Mouse (Mus musculus) lung, postnatal 0 days (tissue): ENCODE data around the gene Nuak1. TPM values are rescaled to one million over a fixed set of nuclear protein-coding genes. Genes with fewer than 3 reads are reported as not detected.

Experiments
- ATAC-seq: fragments of 200-750 bp; cut with Nextera tagmentation; 2 replicates; pipeline ENCODE4 v1.8.0; 2017; ENCODE audit warnings: moderate library complexity
- DNase-seq: peaks from one replicate; pipeline ENCODE4 v3.0.0-alpha.2; 2016; ENCODE audit warnings: low spot score
- H3K27ac ChIP-seq: fragments of 300-500 bp; sonication (generic); 2 replicates; pipeline ENCODE4 v1.5.1; 2014; ENCODE audit warnings: antibody characterized with exemption, mild to moderate bottlenecking, low read length, mixed read lengths
- H3K27me3 ChIP-seq: fragments of 300-500 bp; sonication (generic); replicated peaks from 2 replicates; pipeline ENCODE4 v1.6.1; 2014; ENCODE audit warnings: low read length, mixed read lengths; ENCODE audit not compliant: insufficient read depth
- H3K36me3 ChIP-seq: fragments of 300-500 bp; sonication (generic); 2 replicates; pipeline ENCODE4 v1.6.1; 2014; ENCODE audit warnings: low read length, mixed read lengths; ENCODE audit not compliant: insufficient read depth
- H3K4me1 ChIP-seq: fragments of 300-500 bp; sonication (generic); 2 replicates; pipeline ENCODE4 v1.6.1; 2014; ENCODE audit warnings: antibody characterized with exemption, low read depth, low read length, mixed read lengths; ENCODE audit not compliant: insufficient read depth
- H3K4me2 ChIP-seq: fragments of 300-500 bp; sonication (generic); replicated peaks from 2 replicates; pipeline ENCODE4 v1.6.1; 2014; ENCODE audit warnings: low read depth, mild to moderate bottlenecking, low read length, moderate library complexity, mixed read lengths
- H3K4me3 ChIP-seq: fragments of 300-500 bp; sonication (generic); 2 replicates; pipeline ENCODE4 v1.5.1; 2014; ENCODE audit warnings: low read depth, low read length
- H3K9ac ChIP-seq: fragments of 300-500 bp; sonication (generic); replicated peaks from 2 replicates; pipeline ENCODE4 v1.6.1; 2014; ENCODE audit warnings: low read depth, mild to moderate bottlenecking
- H3K9me3 ChIP-seq: fragments of 300-500 bp; sonication (generic); 2 replicates; pipeline ENCODE4 v1.6.1; 2016; ENCODE audit warnings: low read length, mixed read lengths
- CTCF ChIP-seq: IDR thresholded peaks from 2 replicates; pipeline ENCODE4 v1.5.1; 2016; ENCODE audit warnings: antibody characterized with exemption, mild to moderate bottlenecking
- EP300 ChIP-seq: IDR thresholded peaks from 2 replicates; pipeline ENCODE4 v1.6.1; 2016; ENCODE audit warnings: antibody characterized with exemption, mild to moderate bottlenecking, control low read depth
- WGBS: fragments of 180-500 bp; shearing (Covaris S2); extraction: QIAGEN DNeasy Blood & Tissue Kit; methylation state at CpG from one replicate; pipeline ENCODE4 v1.1.7; 2014; 5-methylcytosine and 5-hydroxymethylcytosine counted together
- polyA plus RNA-seq: library from polyadenylated mRNA; unstranded; fragments of >200 nt; fragmentation: Nextera tagmentation; extraction: Ambion mirVana; gene quantifications from 2 replicates; pipeline ENCODE4 v1.2.1, GENCODE M21; 2015

Gene Nuak1
- polyA plus RNA-seq, 1 experiment from 2014 or later: 2.2 TPM

GRCm38 (mm10) chr10:84329822-84330221 lies 110.6 kb downstream of the Nuak1 start:
- 67% methylated on average over 7 of the region's 7 CpGs for WGBS
- H3K9me3 ChIP-seq: no peaks in the 10 kb centered on the region
- DNase-seq (no peak), ATAC-seq (no peak)
- no peaks in the 10 kb centered on the region for H3K36me3 ChIP-seq
- H3K4me3 ChIP-seq: no peak overlapping the region
- H3K4me1 ChIP-seq: no peaks in the 10 kb centered on the region
- no peak overlapping the region for H3K27ac ChIP-seq
- no peak overlapping the region for H3K4me2 ChIP-seq
- H3K27me3 ChIP-seq: no peaks in the 10 kb centered on the region
- H3K9ac ChIP-seq: no peak overlapping the region
- no peak for TF ChIP-seq EP300
- TF ChIP-seq CTCF: no peak

GRCm38 (mm10) chr10:84329336-84329735 lies 111.1 kb downstream of the Nuak1 start:
- 86% methylated on average over 5 of the region's 5 CpGs for WGBS
- H3K36me3 ChIP-seq: no peaks in the 10 kb centered on the region
- H3K4me1 ChIP-seq: no peaks in the 10 kb centered on the region
- no peak overlapping the region for H3K9ac ChIP-seq
- no peak overlapping the region for H3K4me2 ChIP-seq
- TF ChIP-seq CTCF (no peak), EP300 (no peak)
- no peaks in the 10 kb centered on the region for H3K27me3 ChIP-seq
- DNase-seq (no peak), ATAC-seq (no peak)
- H3K4me3 ChIP-seq: no peak overlapping the region
- no peaks in the 10 kb centered on the region for H3K9me3 ChIP-seq
- no peak overlapping the region for H3K27ac ChIP-seq

DNA sequence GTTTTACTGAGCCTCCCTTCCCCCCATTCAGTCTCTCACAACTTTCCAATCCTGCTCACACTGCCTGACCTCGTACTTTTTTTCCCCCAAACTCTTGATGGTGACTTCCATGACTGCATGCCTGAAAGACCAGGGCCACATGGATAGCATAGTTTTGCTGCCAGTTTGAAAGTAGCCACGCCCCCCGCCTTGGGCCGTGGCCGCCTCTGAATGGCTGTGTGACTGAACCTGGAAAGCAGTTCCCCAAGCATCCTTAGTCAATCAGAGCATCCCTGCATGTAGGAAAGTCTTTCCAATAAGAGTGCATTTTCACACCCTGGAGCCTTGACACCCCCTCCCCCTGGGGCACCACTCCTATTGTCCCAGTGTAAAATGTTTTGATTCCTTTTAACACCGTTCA lies 116.4 kb downstream of the Nuak1 start:
- ATAC-seq: no peak
- Histone ChIP-seq H3K9ac (no peak overlapping the region), H3K27me3 (no peaks in the 10 kb centered on the region), H3K36me3 (no peaks in the 10 kb centered on the region), H3K27ac (no peak overlapping the region), H3K4me2 (no peak overlapping the region), H3K4me1 (no peaks in the 10 kb centered on the region), H3K4me3 (no peak overlapping the region), H3K9me3 (no peaks in the 10 kb centered on the region)
- DNase-seq: no peak
- TF ChIP-seq CTCF (no peak), EP300 (no peak)
- WGBS: 57% methylated on average over 6 of the region's 6 CpGs

Other genes starting within 250 kb of the Nuak1 start
- gene Ckap4, start 93.5 kb upstream of the Nuak1 start, polyA plus RNA-seq: 49.2 and 58.8 TPM in 2 replicates
- gene Tcp11l2, start 136.0 kb upstream of the Nuak1 start, polyA plus RNA-seq: 73.8 and 73.9 TPM in 2 replicates
- gene Polr3b, start 181.7 kb upstream of the Nuak1 start, polyA plus RNA-seq: 6.2 and 7.8 TPM in 2 replicates